Mouse (Mus musculus) stomach, postnatal 0 days (tissue): Measurements from ENCODE around the gene Wfdc3. TPM values are rescaled to one million over a fixed set of nuclear protein-coding genes. Genes with fewer than 3 reads are reported as not detected.
"Not testable (repeated sequence)": the region's sequence is repeated elsewhere in the genome, so short reads cannot be mapped to it uniquely, and the experiment has no call there.

ENCODE experiments used
- ATAC-seq: fragments of 200-750 bp; cut with Nextera tagmentation; 2 replicates; pipeline ENCODE4 v1.8.0; 2017; ENCODE audit not compliant: low FRiP score, low TSS enrichment
- DNase-seq: peaks from one replicate; pipeline ENCODE4 v3.0.0-alpha.2; 2016; ENCODE audit warnings: low spot score
- H3K27ac ChIP-seq: fragments of 300-500 bp; sonication (generic); replicated peaks from 2 replicates; pipeline ENCODE4 v1.5.1; 2014; ENCODE audit warnings: mild to moderate bottlenecking, control low read depth
- H3K27me3 ChIP-seq: fragments of 300-500 bp; sonication (generic); 2 replicates; pipeline ENCODE4 v1.6.1; 2014; ENCODE audit warnings: low read length; ENCODE audit not compliant: control insufficient read depth, insufficient read depth
- H3K36me3 ChIP-seq: fragments of 300-500 bp; sonication (generic); 2 replicates; pipeline ENCODE4 v1.6.1; 2014; ENCODE audit warnings: low read length, mixed read lengths; ENCODE audit not compliant: control insufficient read depth, insufficient read depth
- H3K4me1 ChIP-seq: fragments of 300-500 bp; sonication (generic); replicated peaks from 2 replicates; pipeline ENCODE4 v1.6.1; 2014; ENCODE audit warnings: antibody characterized with exemption; ENCODE audit not compliant: control insufficient read depth, insufficient read depth
- H3K4me2 ChIP-seq: fragments of 300-500 bp; sonication (generic); replicated peaks from 2 replicates; pipeline ENCODE4 v1.6.1; 2014; ENCODE audit warnings: low read depth, mild to moderate bottlenecking, control low read depth, moderate library complexity
- H3K4me3 ChIP-seq: fragments of 300-500 bp; sonication (generic); 2 replicates; pipeline ENCODE4 v1.5.1; 2014; ENCODE audit warnings: low read depth, low read length, control low read depth
- H3K9ac ChIP-seq: fragments of 300-500 bp; sonication (generic); 2 replicates; pipeline ENCODE4 v1.6.1; 2014; ENCODE audit warnings: mild to moderate bottlenecking, low read length, control low read depth, mixed read lengths
- H3K9me3 ChIP-seq: fragments of 300-500 bp; sonication (generic); 2 replicates; pipeline ENCODE4 v1.6.1; 2016; ENCODE audit warnings: low read length; ENCODE audit not compliant: control insufficient read depth
- CTCF ChIP-seq: IDR thresholded peaks from 2 replicates; pipeline ENCODE4 v1.5.1; 2016; ENCODE audit warnings: antibody characterized with exemption, low read depth, mild to moderate bottlenecking, moderate library complexity
- EP300 ChIP-seq: optimal IDR thresholded peaks from 2 replicates; pipeline ENCODE3; 2016; ENCODE audit warnings: antibody characterized with exemption
- WGBS: fragments of 180-500 bp; shearing (Covaris S2); extraction: QIAGEN DNeasy Blood & Tissue Kit; methylation state at CpG from one replicate; pipeline ENCODE4 v1.1.7; 2014; 5-methylcytosine and 5-hydroxymethylcytosine counted together
- polyA plus RNA-seq: library from polyadenylated mRNA; unstranded; fragments of >200 nt; fragmentation: Nextera tagmentation; extraction: Ambion mirVana; gene quantifications from 2 replicates; pipeline ENCODE4 v1.2.1, GENCODE M21; 2015

Gene Wfdc3
- polyA plus RNA-seq, 1 experiment from 2014 or later, result 1.4 TPM

DNA sequence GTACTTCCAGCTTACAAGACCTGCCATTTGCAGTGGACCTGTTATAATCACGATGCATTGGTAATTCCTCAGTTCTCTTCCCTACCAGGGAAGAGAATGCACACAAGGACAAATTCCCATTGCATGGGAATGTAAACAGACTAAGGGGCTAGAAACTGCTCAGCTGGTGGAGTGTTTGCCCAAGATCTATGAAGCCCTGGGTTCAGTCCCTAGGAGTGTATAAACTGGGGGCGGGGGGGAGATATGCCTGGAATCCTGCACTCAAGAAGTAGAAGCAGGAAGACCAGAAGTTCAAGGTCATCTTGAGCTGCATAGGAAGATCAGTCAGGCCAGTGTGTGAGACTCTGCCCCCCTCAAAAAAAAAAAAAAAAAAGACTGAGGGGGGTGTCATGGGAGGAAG is 12.5 kb downstream of the Wfdc3 start:
- Histone ChIP-seq H3K27ac (no peak overlapping the region), H3K27me3 (no peaks in the 10 kb centered on the region), H3K9ac (no peak overlapping the region), H3K36me3 (no peaks in the 10 kb centered on the region), H3K4me2 (no peak overlapping the region), H3K4me3 (no peak overlapping the region), H3K4me1 (no peaks in the 10 kb centered on the region), H3K9me3 (no peaks in the 10 kb centered on the region)
- WGBS, result 44% methylated on average over 2 of the region's 2 CpGs
- TF ChIP-seq CTCF (no peak), EP300 (no peak)
- ATAC-seq (no peak), DNase-seq (no peak)

GRCm38 (mm10) chr2:164731719-164732118 is 14.0 kb downstream of the Wfdc3 start:
- Histone ChIP-seq H3K36me3 (no peaks in the 10 kb centered on the region), H3K4me3 (no peak overlapping the region), H3K9ac (no peak overlapping the region), H3K27me3 (no peaks in the 10 kb centered on the region), H3K4me1 (no peaks in the 10 kb centered on the region), H3K9me3 (no peaks in the 10 kb centered on the region), H3K4me2 (no peak overlapping the region), H3K27ac (no peak overlapping the region)
- DNase-seq (no peak), ATAC-seq (peak; percentile 37; the same call in 1 of the 2 replicates)
- TF ChIP-seq EP300 (no peak), CTCF (no peak)
- 44% methylated on average over 5 of the region's 5 CpGs for WGBS

DNA sequence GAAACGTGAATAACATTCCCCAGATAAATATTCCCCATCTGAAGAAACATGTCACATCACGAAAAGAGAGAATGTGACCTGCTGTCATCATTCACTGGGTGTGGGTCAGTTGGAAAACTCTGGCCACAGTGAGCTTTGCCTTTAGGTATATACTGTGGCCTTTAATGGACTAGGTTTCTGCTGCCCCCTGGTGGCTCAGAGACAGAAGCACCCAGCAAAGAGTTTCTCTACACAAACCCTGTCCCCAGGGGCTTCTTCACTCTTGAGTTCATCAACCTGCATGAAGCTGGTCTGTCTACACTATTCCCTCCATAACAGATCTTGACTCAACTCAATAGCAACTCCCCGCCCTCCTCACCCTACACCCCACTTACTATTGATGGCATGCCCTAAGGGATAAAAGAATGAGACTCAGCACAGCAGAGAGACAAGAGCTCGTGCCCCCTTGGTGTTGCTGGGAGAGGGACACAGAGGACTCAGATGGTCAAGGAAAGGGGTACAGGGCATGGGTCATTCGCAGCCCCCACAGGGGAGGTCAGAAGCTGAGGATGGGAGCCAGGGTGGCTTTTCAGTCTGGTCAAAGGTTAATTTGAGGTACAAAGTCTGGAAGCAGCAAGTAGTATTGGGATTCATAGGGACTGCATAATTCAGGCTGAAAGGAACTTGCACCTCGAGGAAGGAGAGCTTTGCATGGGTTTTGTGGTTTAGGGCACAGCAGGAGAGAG is 19.7 kb downstream of the Wfdc3 start:
- ATAC-seq (peak; percentile 70; the same call in 1 of the 2 replicates), DNase-seq (peak; percentile 69)
- peak; percentile 94 for TF ChIP-seq CTCF
- TF ChIP-seq EP300, result no peak
- no peaks in the 10 kb centered on the region for H3K36me3 ChIP-seq
- no peak overlapping the region for H3K4me3 ChIP-seq
- H3K4me1 ChIP-seq, result no peaks in the 10 kb centered on the region
- H3K9me3 ChIP-seq, result no peaks in the 10 kb centered on the region
- H3K9ac ChIP-seq, result no peak overlapping the region
- no peaks in the 10 kb centered on the region for H3K27me3 ChIP-seq
- H3K27ac ChIP-seq, result no peak overlapping the region
- no peak overlapping the region for H3K4me2 ChIP-seq
- 19% methylated on average over 6 of the region's 6 CpGs for WGBS

DNA sequence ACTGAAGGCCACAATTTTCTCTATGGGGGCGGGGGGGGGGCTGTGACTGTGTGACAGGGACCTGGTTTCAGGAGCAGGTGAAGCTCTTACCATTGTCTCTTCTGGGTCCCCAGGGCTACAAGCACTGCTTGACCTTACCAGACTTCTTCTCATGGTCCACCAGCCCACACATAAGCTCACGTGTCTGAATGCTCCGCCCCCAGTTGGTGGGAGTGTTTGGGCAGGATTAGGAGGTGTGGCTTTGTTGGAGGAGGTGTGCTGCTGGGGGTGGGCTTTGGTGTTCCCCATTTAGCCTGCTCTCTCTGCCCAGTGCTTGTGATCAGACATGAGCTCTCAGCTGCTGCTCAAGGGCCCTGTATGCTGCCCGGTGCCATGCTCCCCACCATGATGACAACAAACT is 22.5 kb downstream of the Wfdc3 start:
- H3K36me3 ChIP-seq, result no peaks in the 10 kb centered on the region
- 63% methylated on average over 4 of the region's 4 CpGs for WGBS
- no peak overlapping the region for H3K27ac ChIP-seq
- ATAC-seq, result no peak
- no peak for DNase-seq
- H3K9ac ChIP-seq, result no peak overlapping the region
- H3K4me1 ChIP-seq, result no peaks in the 10 kb centered on the region
- no peak overlapping the region for H3K4me3 ChIP-seq
- H3K27me3 ChIP-seq, result no peaks in the 10 kb centered on the region
- no peaks in the 10 kb centered on the region for H3K9me3 ChIP-seq
- no peak overlapping the region for H3K4me2 ChIP-seq
- TF ChIP-seq CTCF (no peak), EP300 (no peak)

- not testable (repeated sequence) for H3K4me3 ChIP-seq, H3K9me3 ChIP-seq, H3K9ac ChIP-seq, DNase-seq, ATAC-seq, H3K4me1 ChIP-seq, H3K27me3 ChIP-seq, H3K4me2 ChIP-seq, H3K36me3 ChIP-seq, H3K27ac ChIP-seq
- WGBS, result 91% methylated on average over 21 of the region's 23 CpGs
These were observed 29.4 kb downstream of the Wfdc3 start for GRCm38 (mm10) chr2:164716194-164716786.

DNA sequence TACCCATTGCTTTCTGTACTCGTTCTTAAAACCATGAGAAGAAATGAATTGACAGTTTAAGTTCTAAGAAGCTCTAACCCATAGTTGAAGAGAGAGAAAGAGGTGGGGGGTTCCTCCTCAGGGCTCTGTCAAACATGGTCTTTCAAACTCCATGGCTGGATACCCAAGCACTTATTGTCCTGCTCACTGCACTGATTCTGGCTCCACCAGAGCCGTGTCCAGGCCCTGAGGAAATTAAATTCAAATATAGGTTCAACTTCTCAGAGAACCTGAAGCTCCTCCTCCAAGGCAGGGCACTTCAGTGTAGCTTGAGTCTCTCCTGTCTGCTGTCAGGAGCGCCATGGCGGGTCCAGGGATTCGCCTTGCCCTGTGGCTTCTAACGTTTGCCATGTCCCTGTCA is 30.7 kb downstream of the Wfdc3 start, which contains the start of gene Spint5:
Gene Spint5 (plus strand): TSS at position 301 of the 400 bp plus-strand sequence.
- H3K4me3 ChIP-seq, result no peak within 1 kb of the TSS
- no peak within 1 kb of the TSS for H3K27ac ChIP-seq
- DNase-seq (no peak), ATAC-seq (no peak)
- TF ChIP-seq EP300 (no peak), CTCF (no peak)
- H3K9ac ChIP-seq, result no peak within 1 kb of the TSS
- no peak within 1 kb of the TSS for H3K4me2 ChIP-seq
- no peaks in the 10 kb centered on the region for H3K9me3 ChIP-seq
- H3K27me3 ChIP-seq, result no peaks in the 10 kb centered on the region
- WGBS, result 72% methylated on average over 6 of the region's 6 CpGs
- H3K4me1 ChIP-seq, result no peaks in the 10 kb centered on the region
- no peaks in the 10 kb centered on the region for H3K36me3 ChIP-seq
